Mouse (Mus musculus) limb, embryonic 11.5 days (tissue): ENCODE data around the gene Diaph3. TPM values are rescaled to one million over a fixed set of nuclear protein-coding genes. Genes with fewer than 3 reads are reported as not detected.
A peak's percentile ranks its signal among the peaks of the same experiment; 100 is the strongest.
"Not testable (repeated sequence)": the region's sequence is repeated elsewhere in the genome, so short reads cannot be mapped to it uniquely, and the experiment has no call there.

Experiments used
- ATAC-seq: fragments of 200-750 bp; cut with Nextera tagmentation; 2 replicates; pipeline ENCODE4 v1.8.0; 2017; ENCODE audit warnings: low read depth; ENCODE audit not compliant: insufficient number of reproducible peaks, low FRiP score, low TSS enrichment
- DNase-seq: peaks from one replicate; pipeline ENCODE4 v3.0.0-alpha.2; 2015; ENCODE audit warnings: low spot score
- H3K27ac ChIP-seq: fragments of 300-500 bp; sonication (generic); replicated peaks from 2 replicates; pipeline ENCODE4 v1.5.1; 2014; ENCODE audit warnings: low read depth, mild to moderate bottlenecking, low read length
- H3K27me3 ChIP-seq: fragments of 300-500 bp; sonication (generic); 2 replicates; pipeline ENCODE4 v1.6.1; 2014; ENCODE audit warnings: mild to moderate bottlenecking, low read length, mixed read lengths; ENCODE audit not compliant: control insufficient read depth, insufficient read depth
- H3K36me3 ChIP-seq: fragments of 300-500 bp; sonication (generic); 2 replicates; pipeline ENCODE4 v1.6.1; 2014; ENCODE audit warnings: mild to moderate bottlenecking, low read length, moderate library complexity, mixed read lengths; ENCODE audit not compliant: control insufficient read depth, insufficient read depth
- H3K4me1 ChIP-seq: fragments of 300-500 bp; sonication (generic); 2 replicates; pipeline ENCODE4 v1.6.1; 2014; ENCODE audit warnings: low read length, mixed read lengths; ENCODE audit not compliant: control insufficient read depth, insufficient read depth
- H3K4me2 ChIP-seq: fragments of 300-500 bp; sonication (generic); 2 replicates; pipeline ENCODE4 v1.6.1; 2014; ENCODE audit warnings: low read depth, mild to moderate bottlenecking, moderate library complexity; ENCODE audit not compliant: severe bottlenecking
- H3K4me3 ChIP-seq: fragments of 300-500 bp; sonication (generic); 2 replicates; pipeline ENCODE4 v1.5.1; 2014; ENCODE audit warnings: low read depth, low read length
- H3K9ac ChIP-seq: fragments of 300-500 bp; sonication (generic); 2 replicates; pipeline ENCODE4 v1.6.1; 2014; ENCODE audit warnings: mild to moderate bottlenecking, low read length
- H3K9me3 ChIP-seq: fragments of 300-500 bp; sonication (generic); 2 replicates; pipeline ENCODE4 v1.6.1; 2016; ENCODE audit warnings: low read length; ENCODE audit not compliant: control insufficient read depth
- WGBS: fragments of 180-500 bp; shearing (Covaris S2); extraction: QIAGEN DNeasy Blood & Tissue Kit; methylation state at CpG from one replicate; pipeline ENCODE4 v1.1.7; 2014; 5-methylcytosine and 5-hydroxymethylcytosine counted together
- polyA plus RNA-seq: library from polyadenylated mRNA; unstranded; fragments of >200 nt; fragmentation: Nextera tagmentation; extraction: Ambion mirVana; gene quantifications from 2 replicates; pipeline ENCODE4 v1.2.1, GENCODE M21; 2014

Diaph3 gene
- polyA plus RNA-seq, 1 experiment from 2014 or later = 12.6 TPM

DNA sequence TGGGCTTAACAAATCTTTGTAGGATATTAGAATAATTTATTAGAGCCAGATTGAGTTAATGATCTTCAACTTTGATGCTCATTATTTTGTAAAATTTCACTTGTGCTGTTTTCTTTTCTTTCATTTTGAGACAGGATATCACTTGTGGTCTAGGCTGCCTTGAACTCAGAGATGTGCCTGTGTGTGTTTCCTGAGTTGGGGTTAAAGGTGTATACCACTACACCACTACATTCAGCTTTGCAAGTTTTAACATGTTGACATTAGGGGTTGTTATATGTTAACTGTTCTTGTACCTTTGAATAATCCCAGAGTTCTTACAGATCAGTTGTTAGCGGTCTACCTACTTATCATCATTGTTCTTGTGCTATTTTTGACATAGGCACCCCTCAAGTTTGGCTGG, 404.4 kb downstream of the Diaph3 start:
- no peaks in the 10 kb centered on the region for H3K4me1 ChIP-seq
- 95% methylated on average over 1 of the region's 1 CpGs for WGBS
- H3K4me2 ChIP-seq = no peak overlapping the region
- H3K27ac ChIP-seq = no peak overlapping the region
- DNase-seq = no peak
- H3K9me3 ChIP-seq = no peaks in the 10 kb centered on the region
- no peak for ATAC-seq
- H3K27me3 ChIP-seq = no peaks in the 10 kb centered on the region
- no peak overlapping the region for H3K9ac ChIP-seq
- no peak overlapping the region for H3K4me3 ChIP-seq
- H3K36me3 ChIP-seq = no peaks in the 10 kb centered on the region

DNA sequence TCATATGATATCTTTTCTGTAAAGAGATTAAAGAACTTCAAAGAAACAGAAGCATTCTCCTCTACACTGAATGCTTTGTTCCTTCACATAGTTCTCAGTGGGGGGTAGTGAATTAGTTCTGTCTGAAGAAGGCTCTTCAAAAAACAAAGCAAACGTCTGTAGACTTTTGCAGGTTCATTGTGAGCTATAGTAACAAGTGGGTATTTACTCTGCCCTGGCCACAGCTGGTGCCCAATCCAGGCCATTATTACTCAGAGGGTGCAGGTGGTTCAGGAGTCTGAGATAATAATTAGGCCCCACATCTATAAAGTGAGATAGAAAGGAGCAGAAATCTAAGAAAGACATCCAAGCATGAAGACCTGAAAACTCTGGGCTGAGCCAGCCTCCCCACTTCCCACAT, 409.7 kb downstream of the Diaph3 start:
- DNase-seq = no peak
- 31% methylated on average over 1 of the region's 1 CpGs for WGBS

DNA sequence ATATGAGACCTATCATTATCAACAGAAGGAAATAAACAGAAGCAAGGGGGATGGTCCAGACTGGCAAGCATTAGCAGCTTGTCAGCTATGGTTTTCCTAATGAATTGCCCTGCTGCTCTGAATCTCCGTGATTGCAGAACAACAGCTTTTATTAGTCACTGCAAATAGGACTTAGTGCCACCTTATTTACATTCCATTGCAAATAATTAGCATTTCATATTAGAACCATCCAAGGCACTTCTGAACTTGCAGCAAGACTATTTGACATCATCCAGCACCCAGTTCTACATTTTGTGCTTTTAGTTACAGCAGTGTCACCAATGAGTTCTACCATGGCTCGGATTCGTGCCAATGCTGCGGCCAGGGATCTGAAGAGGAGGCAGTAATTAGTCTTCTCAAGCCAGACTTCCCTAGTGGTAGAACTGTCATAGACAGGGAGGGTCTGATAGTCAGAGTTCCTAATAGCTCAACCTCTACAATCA, 411.4 kb downstream of the Diaph3 start:
- H3K9ac ChIP-seq = no peak overlapping the region
- H3K27me3 ChIP-seq = no peaks in the 10 kb centered on the region
- no peaks in the 10 kb centered on the region for H3K4me1 ChIP-seq
- H3K4me2 ChIP-seq = no peak overlapping the region
- 70% methylated on average over 4 of the region's 4 CpGs for WGBS
- ATAC-seq (no peak), DNase-seq (no peak)
- H3K9me3 ChIP-seq = no peaks in the 10 kb centered on the region
- H3K36me3 ChIP-seq = no peaks in the 10 kb centered on the region
- no peak overlapping the region for H3K4me3 ChIP-seq
- H3K27ac ChIP-seq = no peak overlapping the region

More for the DNA sequence above, 409.7 kb downstream of the Diaph3 start:
- ATAC-seq = no peak
- Histone ChIP-seq H3K4me2 (no peak overlapping the region), H3K9me3 (no peaks in the 10 kb centered on the region), H3K9ac (no peak overlapping the region), H3K27me3 (no peaks in the 10 kb centered on the region), H3K36me3 (no peaks in the 10 kb centered on the region), H3K4me3 (no peak overlapping the region), H3K4me1 (no peaks in the 10 kb centered on the region), H3K27ac (no peak overlapping the region)

DNA sequence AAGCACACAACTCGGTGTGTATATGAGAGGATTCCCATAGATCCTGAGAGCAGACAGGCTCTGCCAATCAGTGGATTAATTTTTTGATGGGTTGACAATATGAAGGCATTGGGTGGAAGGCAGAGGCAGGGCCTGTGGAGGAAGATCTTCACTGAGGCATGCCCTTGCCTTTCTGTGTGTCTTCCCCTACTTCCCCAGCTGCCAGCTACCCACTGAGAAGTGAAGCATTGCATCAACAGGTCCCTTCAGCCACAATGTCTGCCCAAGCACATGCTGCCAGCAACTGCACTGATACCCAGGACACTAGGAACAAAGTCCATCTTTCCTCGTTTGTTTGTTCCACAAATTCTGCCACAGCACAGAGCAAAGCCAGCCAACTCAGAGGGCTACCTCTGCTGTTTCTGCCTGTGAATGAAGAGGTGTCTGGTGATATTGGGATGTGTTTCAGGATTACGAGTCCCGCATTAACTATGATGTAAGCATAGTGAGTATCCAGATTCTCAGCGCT, 413.4 kb downstream of the Diaph3 start:
- H3K9ac ChIP-seq = no peak overlapping the region
- WGBS = 96% methylated on average over 5 of the region's 5 CpGs
- H3K36me3 ChIP-seq = no peaks in the 10 kb centered on the region
- no peak overlapping the region for H3K4me2 ChIP-seq
- H3K4me1 ChIP-seq = no peaks in the 10 kb centered on the region
- no peak for DNase-seq
- ATAC-seq = no peak
- H3K4me3 ChIP-seq = no peak overlapping the region
- H3K9me3 ChIP-seq = no peaks in the 10 kb centered on the region
- no peak overlapping the region for H3K27ac ChIP-seq
- H3K27me3 ChIP-seq = no peaks in the 10 kb centered on the region

DNA sequence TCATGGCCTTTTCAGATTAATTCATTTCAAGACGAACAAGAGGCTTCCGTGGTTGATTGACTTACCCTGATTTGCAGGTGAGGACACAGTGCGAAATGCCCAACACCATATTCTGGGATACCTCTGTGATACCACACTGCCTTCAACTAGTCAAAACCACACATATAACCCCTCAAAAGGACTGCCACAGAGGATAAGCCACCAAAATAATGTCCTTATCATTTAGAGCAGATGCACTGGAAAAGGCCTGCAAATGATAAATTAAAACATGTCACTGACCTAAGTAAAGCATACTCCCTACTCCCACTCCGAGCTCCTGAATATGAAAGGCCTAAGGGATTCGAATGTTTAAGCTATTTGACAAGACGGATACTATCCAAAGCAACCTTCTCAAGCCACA, 419.3 kb downstream of the Diaph3 start:
- Histone ChIP-seq H3K4me1 (no peaks in the 10 kb centered on the region), H3K4me2 (no peak overlapping the region), H3K4me3 (no peak overlapping the region), H3K27ac (no peak overlapping the region), H3K27me3 (no peaks in the 10 kb centered on the region), H3K36me3 (no peaks in the 10 kb centered on the region), H3K9ac (no peak overlapping the region), H3K9me3 (no peaks in the 10 kb centered on the region)
- DNase-seq = no peak
- no peak for ATAC-seq
- 92% methylated on average over 6 of the region's 6 CpGs for WGBS

DNA sequence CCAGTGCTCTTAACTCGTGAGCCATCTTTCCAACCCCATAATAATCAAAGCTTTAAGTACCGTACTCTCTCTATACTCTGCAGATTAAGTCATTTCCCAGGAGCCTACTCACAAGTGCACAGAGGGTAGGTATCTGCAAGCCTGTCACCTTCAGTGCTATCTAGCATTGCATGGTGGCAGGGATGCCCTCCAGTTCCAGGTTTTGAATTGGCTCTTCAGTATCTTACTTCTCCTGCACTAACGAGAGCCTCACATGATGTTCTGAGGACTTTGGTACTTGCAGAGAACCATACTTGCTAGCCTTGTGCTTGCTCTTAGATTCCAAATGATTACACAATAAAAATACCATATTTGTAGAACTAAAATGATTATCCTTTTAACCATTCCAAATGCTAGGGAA, 420.0 kb downstream of the Diaph3 start:
- H3K36me3 ChIP-seq = no peaks in the 10 kb centered on the region
- WGBS = 90% methylated on average over 3 of the region's 3 CpGs
- no peak for DNase-seq

DNA sequence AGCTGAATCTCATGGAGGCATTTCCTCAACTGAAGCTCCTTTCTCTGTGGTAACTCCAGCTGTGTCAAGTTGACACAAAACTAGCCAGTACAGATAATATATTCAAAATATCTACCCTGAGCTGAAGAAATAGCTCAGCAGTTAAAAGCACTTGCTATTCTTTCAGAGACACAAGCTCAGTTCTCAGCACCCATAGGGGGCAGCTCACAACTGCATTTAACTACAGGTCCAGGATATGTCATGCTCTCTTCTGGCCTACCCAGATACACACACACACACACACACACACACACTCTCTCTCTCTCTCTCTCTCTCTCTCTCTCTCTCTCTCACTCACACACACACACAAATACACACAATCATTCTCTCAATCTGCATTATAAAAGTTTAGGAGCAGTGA, 420.6 kb downstream of the Diaph3 start:
- not testable (repeated sequence) for H3K36me3 ChIP-seq, H3K9me3 ChIP-seq, H3K4me1 ChIP-seq, H3K9ac ChIP-seq, H3K27ac ChIP-seq, H3K27me3 ChIP-seq, DNase-seq, H3K4me2 ChIP-seq, H3K4me3 ChIP-seq, ATAC-seq

More for the DNA sequence above, 420.0 kb downstream of the Diaph3 start:
- no peak overlapping the region for H3K27ac ChIP-seq
- H3K4me3 ChIP-seq = no peak overlapping the region
- H3K9ac ChIP-seq = no peak overlapping the region
- no peaks in the 10 kb centered on the region for H3K9me3 ChIP-seq
- no peaks in the 10 kb centered on the region for H3K27me3 ChIP-seq
- H3K4me2 ChIP-seq = no peak overlapping the region
- no peak for ATAC-seq
- no peaks in the 10 kb centered on the region for H3K4me1 ChIP-seq

DNA sequence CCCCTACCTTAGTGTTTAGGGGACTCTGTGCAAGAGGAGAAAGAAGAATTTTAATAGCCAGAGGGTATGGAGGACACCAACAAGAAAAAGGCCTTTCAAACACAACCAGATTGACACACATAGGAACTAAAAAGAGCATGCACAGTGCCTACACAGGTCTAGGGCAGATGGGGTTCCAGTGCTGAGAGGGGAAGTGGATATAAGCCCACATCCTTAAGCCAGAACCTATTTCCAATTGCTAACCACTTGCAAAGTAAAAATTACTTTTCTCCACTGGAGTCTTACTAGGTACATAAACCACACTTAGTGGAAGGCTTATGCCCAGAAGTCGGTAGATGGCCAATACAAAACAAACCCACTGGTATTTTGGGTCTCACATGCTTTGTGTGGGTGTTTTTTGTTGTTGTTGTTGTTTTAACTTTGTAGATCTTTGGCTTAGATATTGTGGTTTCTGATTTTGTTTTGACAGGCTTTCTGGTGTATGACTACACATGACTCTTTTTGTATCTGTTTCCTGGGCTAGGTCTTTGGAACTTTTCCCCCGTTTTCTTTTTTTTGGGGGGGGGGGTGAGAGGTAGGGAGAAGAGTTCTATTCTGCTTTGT, 426.8 kb downstream of the Diaph3 start:
- no peak overlapping the region for H3K9ac ChIP-seq
- no peaks in the 10 kb centered on the region for H3K27me3 ChIP-seq
- ATAC-seq (no peak), DNase-seq (no peak)
- H3K4me2 ChIP-seq = no peak overlapping the region
- H3K36me3 ChIP-seq = no peaks in the 10 kb centered on the region
- H3K4me3 ChIP-seq = no peak overlapping the region
- H3K27ac ChIP-seq = no peak overlapping the region
- H3K9me3 ChIP-seq = no peaks in the 10 kb centered on the region
- 85% methylated on average over 2 of the region's 2 CpGs for WGBS
- no peaks in the 10 kb centered on the region for H3K4me1 ChIP-seq

DNA sequence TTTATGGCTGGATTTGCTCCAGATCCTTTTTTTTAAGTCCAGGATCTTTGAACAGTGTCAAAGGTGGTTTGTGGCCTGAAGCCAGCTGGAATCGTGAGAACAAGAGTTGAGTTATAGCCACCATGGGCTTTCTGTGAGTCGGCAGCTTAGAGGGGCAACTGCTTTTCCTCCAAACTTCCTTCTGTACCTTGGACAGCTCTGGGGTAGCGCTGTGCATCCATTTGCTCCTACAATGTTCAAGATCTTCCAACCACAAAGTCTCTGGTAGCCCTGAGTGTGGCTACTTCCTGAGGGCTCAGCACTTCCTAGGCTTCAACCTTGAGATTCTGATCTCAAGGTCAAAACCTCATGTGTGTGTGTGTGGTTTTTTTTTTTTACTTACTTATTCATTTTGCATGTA, 437.0 kb downstream of the Diaph3 start:
- H3K9ac ChIP-seq = no peak overlapping the region
- no peak overlapping the region for H3K4me3 ChIP-seq
- no peaks in the 10 kb centered on the region for H3K9me3 ChIP-seq
- WGBS = 58% methylated on average over 3 of the region's 3 CpGs
- H3K27me3 ChIP-seq = no peaks in the 10 kb centered on the region
- H3K36me3 ChIP-seq = no peaks in the 10 kb centered on the region
- ATAC-seq (no peak), DNase-seq (peak; percentile 25)
- H3K4me2 ChIP-seq = no peak overlapping the region
- H3K27ac ChIP-seq = no peak overlapping the region
- no peaks in the 10 kb centered on the region for H3K4me1 ChIP-seq
